Mouse (Mus musculus): ENCODE results near the gene Eftud2. TPM values are rescaled to one million over a fixed set of nuclear protein-coding genes. Genes with fewer than 3 reads are reported as not detected.
A peak's percentile ranks its signal among the peaks of the same experiment; 100 is the strongest.

Gene Eftud2
- polyA plus RNA-seq, 1 experiment from 2014 or later: 250 TPM

- under 1% methylated on average over 43 of the region's 92 CpGs for WGBS
- Histone ChIP-seq H3K4me1 (ENCODE audit: control insufficient read depth, insufficient read depth, low read length) (peaks cover 29% of the 10 kb centered on the region), H3K9ac (ENCODE audit: low read depth, low read length) (peak overlapping the region; percentile 98), H3K27ac (ENCODE audit: low read depth, low read length) (peak overlapping the region; percentile 97), H3K9me3 (ENCODE audit: control insufficient read depth, low read length) (no peaks in the 10 kb centered on the region), H3K4me2 (replicated peaks; ENCODE audit: low read depth, low read length) (peak overlapping the region; percentile 88), H3K36me3 (ENCODE audit: control insufficient read depth, insufficient read depth, low read length) (no peaks in the 10 kb centered on the region), H3K27me3 (ENCODE audit: control insufficient read depth, insufficient read depth, low read length) (no peaks in the 10 kb centered on the region), H3K4me3 (ENCODE audit: low read length) (peak overlapping the region; percentile 95)
- peak; percentile 65 for ATAC-seq (ENCODE audit: low FRiP score, low TSS enrichment)
These were observed 62.4 kb downstream of the Eftud2 start for GRCm38 (mm10) chr11:102818121-102819020.

- Histone ChIP-seq H3K4me2 (replicated peaks; ENCODE audit: low read depth, low read length) (no peak overlapping the region), H3K36me3 (ENCODE audit: control insufficient read depth, insufficient read depth, low read length) (peaks cover 3% of the 10 kb centered on the region; the same call in 1 of the 2 replicates), H3K9ac (ENCODE audit: low read depth, low read length) (no peak overlapping the region), H3K27ac (ENCODE audit: low read depth, low read length) (no peak overlapping the region), H3K9me3 (ENCODE audit: control insufficient read depth, low read length) (no peaks in the 10 kb centered on the region), H3K4me3 (ENCODE audit: low read length) (no peak overlapping the region), H3K4me1 (ENCODE audit: control insufficient read depth, insufficient read depth, low read length) (peaks cover 27% of the 10 kb centered on the region), H3K27me3 (ENCODE audit: control insufficient read depth, insufficient read depth, low read length) (no peaks in the 10 kb centered on the region)
- ATAC-seq (ENCODE audit: low FRiP score, low TSS enrichment): no peak
These were observed 65.9 kb downstream of the Eftud2 start for GRCm38 (mm10) chr11:102814881-102815280.

DNA sequence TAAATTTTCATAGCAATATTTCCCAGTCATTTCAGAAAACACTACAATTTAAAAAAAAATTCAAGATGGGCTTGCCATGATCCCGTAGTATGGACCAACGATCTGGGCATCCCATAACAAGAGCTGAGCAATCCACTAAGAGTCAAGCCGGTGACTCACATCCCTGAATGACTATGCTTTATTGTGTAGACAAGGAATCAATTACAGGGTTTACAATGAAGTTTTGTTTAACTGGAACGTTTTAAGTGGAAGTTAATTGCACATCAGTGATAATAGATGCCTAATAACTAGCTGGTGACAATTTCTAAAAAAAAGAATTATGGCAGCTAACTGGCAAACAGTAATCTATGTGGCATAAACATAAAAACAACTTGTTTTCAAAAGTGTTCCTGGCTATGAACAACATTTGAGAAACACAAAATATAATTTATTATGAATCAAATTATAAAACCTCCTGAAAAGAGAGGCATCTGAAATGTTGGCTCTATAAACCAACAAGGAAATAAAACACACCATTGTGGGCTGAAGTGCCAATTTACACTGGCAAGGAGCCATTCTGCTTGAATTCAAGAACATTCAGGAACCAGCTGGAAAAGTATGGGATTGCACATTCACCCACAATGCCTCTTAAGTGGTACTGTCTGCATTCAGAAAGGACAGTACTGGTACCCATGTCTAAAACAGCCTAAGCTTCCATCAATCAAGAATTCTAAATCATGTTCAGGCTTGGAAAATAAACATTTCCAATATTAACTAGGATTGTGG is 69.9 kb downstream of the Eftud2 start:
- no peak for ATAC-seq (ENCODE audit: low FRiP score, low TSS enrichment)
- Histone ChIP-seq H3K27me3 (ENCODE audit: control insufficient read depth, insufficient read depth, low read length) (no peaks in the 10 kb centered on the region), H3K4me3 (ENCODE audit: low read length) (no peak overlapping the region), H3K9me3 (ENCODE audit: control insufficient read depth, low read length) (no peaks in the 10 kb centered on the region), H3K27ac (ENCODE audit: low read depth, low read length) (no peak overlapping the region), H3K4me2 (replicated peaks; ENCODE audit: low read depth, low read length) (no peak overlapping the region), H3K4me1 (ENCODE audit: control insufficient read depth, insufficient read depth, low read length) (0 out of 2 replicates have a peak, but pooled peaks cover 13% of the 10 kb centered on the region), H3K36me3 (ENCODE audit: control insufficient read depth, insufficient read depth, low read length) (peaks cover 3% of the 10 kb centered on the region; the same call in 1 of the 2 replicates), H3K9ac (ENCODE audit: low read depth, low read length) (no peak overlapping the region)
- WGBS: 66% methylated on average over 4 of the region's 4 CpGs

DNA sequence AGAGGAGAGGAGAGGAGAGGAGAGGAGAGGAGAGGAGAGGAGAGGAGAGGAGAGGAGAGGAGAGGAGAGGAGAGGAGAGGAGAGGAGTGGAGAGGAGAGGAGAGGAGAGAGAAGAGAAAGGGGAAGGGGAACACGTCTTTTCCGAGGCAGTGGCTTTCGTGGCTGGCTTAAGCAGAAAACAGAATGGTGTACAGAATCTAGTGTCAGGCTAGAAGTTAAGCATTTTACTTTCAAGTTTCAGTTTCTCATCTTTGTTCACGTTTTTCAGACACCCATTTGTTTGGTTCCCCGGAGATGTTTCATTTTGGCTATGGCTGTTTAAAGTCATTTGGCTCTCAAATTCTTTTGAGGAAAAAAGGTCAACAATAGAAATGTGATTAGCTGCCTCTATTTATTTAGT is 72.5 kb downstream of the Eftud2 start:
- peaks cover 14% of the 10 kb centered on the region; the same call in 1 of the 2 replicates for H3K36me3 ChIP-seq (ENCODE audit: control insufficient read depth, insufficient read depth, low read length)
- WGBS: 81% methylated on average over 5 of the region's 5 CpGs
- H3K9me3 ChIP-seq (ENCODE audit: control insufficient read depth, low read length): no peaks in the 10 kb centered on the region
- no peak overlapping the region for H3K4me3 ChIP-seq (ENCODE audit: low read length)
- H3K27ac ChIP-seq (ENCODE audit: low read depth, low read length): no peak overlapping the region
- no peaks in the 10 kb centered on the region for H3K27me3 ChIP-seq (ENCODE audit: control insufficient read depth, insufficient read depth, low read length)
- H3K9ac ChIP-seq (ENCODE audit: low read depth, low read length): no peak overlapping the region
- H3K4me1 ChIP-seq (ENCODE audit: control insufficient read depth, insufficient read depth, low read length): 0 out of 2 replicates have a peak, but pooled peaks cover 4% of the 10 kb centered on the region
- no peak overlapping the region for H3K4me2 ChIP-seq (replicated peaks; ENCODE audit: low read depth, low read length)
- ATAC-seq (ENCODE audit: low FRiP score, low TSS enrichment): no peak

GRCm38 (mm10) chr11:102803453-102803852 is 77.3 kb downstream of the Eftud2 start:
- ATAC-seq (ENCODE audit: low FRiP score, low TSS enrichment): no peak
- peaks cover 50% of the 10 kb centered on the region for H3K36me3 ChIP-seq (ENCODE audit: control insufficient read depth, insufficient read depth, low read length)
- no peak overlapping the region for H3K4me2 ChIP-seq (replicated peaks; ENCODE audit: low read depth, low read length)
- H3K9ac ChIP-seq (ENCODE audit: low read depth, low read length): no peak overlapping the region
- no peak overlapping the region for H3K4me3 ChIP-seq (ENCODE audit: low read length)
- H3K4me1 ChIP-seq (ENCODE audit: control insufficient read depth, insufficient read depth, low read length): no peaks in the 10 kb centered on the region
- no peak overlapping the region for H3K27ac ChIP-seq (ENCODE audit: low read depth, low read length)
- H3K9me3 ChIP-seq (ENCODE audit: control insufficient read depth, low read length): no peaks in the 10 kb centered on the region
- 50% methylated on average over 5 of the region's 5 CpGs for WGBS
- H3K27me3 ChIP-seq (ENCODE audit: control insufficient read depth, insufficient read depth, low read length): no peaks in the 10 kb centered on the region

- Histone ChIP-seq H3K4me3 (ENCODE audit: low read length) (no peak overlapping the region), H3K4me1 (ENCODE audit: control insufficient read depth, insufficient read depth, low read length) (peaks cover 24% of the 10 kb centered on the region), H3K27me3 (ENCODE audit: control insufficient read depth, insufficient read depth, low read length) (no peaks in the 10 kb centered on the region), H3K9me3 (ENCODE audit: control insufficient read depth, low read length) (no peaks in the 10 kb centered on the region), H3K9ac (ENCODE audit: low read depth, low read length) (no peak overlapping the region), H3K4me2 (replicated peaks; ENCODE audit: low read depth, low read length) (no peak overlapping the region), H3K27ac (ENCODE audit: low read depth, low read length) (no peak overlapping the region), H3K36me3 (ENCODE audit: control insufficient read depth, insufficient read depth, low read length) (peaks cover 23% of the 10 kb centered on the region)
- ATAC-seq (ENCODE audit: low FRiP score, low TSS enrichment): peak; percentile 52; the same call in 1 of the 2 replicates
- WGBS: 12% methylated on average over 8 of the region's 8 CpGs
These were observed 86.6 kb downstream of the Eftud2 start for GRCm38 (mm10) chr11:102794157-102794556.

DNA sequence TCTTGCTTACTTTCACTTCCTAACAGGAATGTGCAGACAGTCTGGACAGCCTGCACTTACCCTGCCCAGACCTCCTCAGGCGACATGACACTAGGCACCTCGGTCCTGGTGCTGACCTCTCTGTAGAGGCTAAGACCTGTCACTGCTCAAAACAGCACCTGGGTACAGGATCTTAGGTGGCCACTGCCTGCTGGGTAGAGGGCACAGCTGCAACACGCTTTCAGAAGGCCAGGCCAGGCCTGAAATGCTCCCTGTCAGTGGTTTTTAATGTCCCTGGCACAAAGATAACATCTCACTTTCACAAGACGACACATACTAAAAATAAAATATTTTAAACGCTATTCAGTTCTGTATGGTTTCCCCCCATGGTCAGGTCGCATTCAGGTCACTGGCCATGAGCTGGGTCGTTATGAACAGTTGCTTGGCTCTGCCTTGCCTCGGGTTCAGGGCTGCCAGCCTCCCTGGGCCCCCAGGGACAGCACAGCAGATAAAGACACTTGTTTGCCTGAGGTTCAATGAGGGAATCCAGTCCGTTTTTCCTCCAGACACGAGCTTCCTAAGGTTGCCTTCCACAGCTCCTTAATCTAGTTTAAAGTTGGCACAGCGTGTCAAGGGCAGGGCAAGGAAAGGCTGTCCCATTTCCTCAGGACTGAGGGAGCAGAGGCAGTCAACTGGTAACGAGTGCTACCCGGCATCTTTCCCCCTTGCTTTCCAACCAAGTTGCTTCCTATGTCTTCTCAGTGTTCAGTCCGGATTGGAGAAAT is 88.9 kb downstream of the Eftud2 start:
- 0 out of 2 replicates have a peak, but pooled peaks have one; percentile 50 for ATAC-seq (ENCODE audit: low FRiP score, low TSS enrichment)
- no peak overlapping the region for H3K4me2 ChIP-seq (replicated peaks; ENCODE audit: low read depth, low read length)
- 18% methylated on average over 14 of the region's 14 CpGs for WGBS
- peaks cover 24% of the 10 kb centered on the region for H3K4me1 ChIP-seq (ENCODE audit: control insufficient read depth, insufficient read depth, low read length)
- H3K4me3 ChIP-seq (ENCODE audit: low read length): no peak overlapping the region
- H3K27ac ChIP-seq (ENCODE audit: low read depth, low read length): no peak overlapping the region
- 0 out of 2 replicates have a peak, but pooled peaks cover 2% of the 10 kb centered on the region for H3K36me3 ChIP-seq (ENCODE audit: control insufficient read depth, insufficient read depth, low read length)
- H3K9ac ChIP-seq (ENCODE audit: low read depth, low read length): no peak overlapping the region
- no peaks in the 10 kb centered on the region for H3K9me3 ChIP-seq (ENCODE audit: control insufficient read depth, low read length)
- no peaks in the 10 kb centered on the region for H3K27me3 ChIP-seq (ENCODE audit: control insufficient read depth, insufficient read depth, low read length)
